Mouse (Mus musculus) intestine, embryonic 14.5 days (tissue): ENCODE data around the gene Cdca3. TPM values are rescaled to one million over a fixed set of nuclear protein-coding genes. Genes with fewer than 3 reads are reported as not detected.

Experiments
- ATAC-seq: fragments of 200-750 bp; cut with Nextera tagmentation; replicated peaks from 2 replicates; pipeline ENCODE4 v1.8.0; 2017; ENCODE audit warnings: low read depth, moderate number of reproducible peaks, moderate TSS enrichment, moderate library complexity; ENCODE audit not compliant: low FRiP score, low TSS enrichment
- DNase-seq: peaks from one replicate; pipeline ENCODE4 v3.0.0-alpha.2; 2018; ENCODE audit warnings: low spot score
- H3K27ac ChIP-seq: fragments of 300-500 bp; sonication (generic); 2 replicates; pipeline ENCODE4 v1.5.1; 2014; ENCODE audit warnings: low read depth, mild to moderate bottlenecking, control low read depth
- H3K27me3 ChIP-seq: fragments of 300-500 bp; sonication (generic); replicated peaks from 2 replicates; pipeline ENCODE4 v1.6.1; 2014; ENCODE audit warnings: low read length, control low read depth; ENCODE audit not compliant: control insufficient read depth, insufficient read depth
- H3K36me3 ChIP-seq: fragments of 300-500 bp; sonication (generic); 2 replicates; pipeline ENCODE4 v1.6.1; 2014; ENCODE audit warnings: low read length, control low read depth; ENCODE audit not compliant: control insufficient read depth, insufficient read depth
- H3K4me1 ChIP-seq: fragments of 300-500 bp; sonication (generic); replicated peaks from 2 replicates; pipeline ENCODE4 v1.6.1; 2014; ENCODE audit warnings: low read length, control low read depth, mixed read lengths; ENCODE audit not compliant: control insufficient read depth, insufficient read depth
- H3K4me2 ChIP-seq: fragments of 300-500 bp; sonication (generic); 2 replicates; pipeline ENCODE4 v1.6.1; 2014; ENCODE audit warnings: low read length
- H3K4me3 ChIP-seq: fragments of 300-500 bp; sonication (generic); 2 replicates; pipeline ENCODE4 v1.5.1; 2014; ENCODE audit warnings: low read depth, low read length, control low read depth, mixed read lengths
- H3K9ac ChIP-seq: fragments of 300-500 bp; sonication (generic); 2 replicates; pipeline ENCODE4 v1.6.1; 2014; ENCODE audit warnings: mild to moderate bottlenecking, low read length
- H3K9me3 ChIP-seq: fragments of 300-500 bp; sonication (generic); 2 replicates; pipeline ENCODE4 v1.6.1; 2016; ENCODE audit warnings: low read length, control low read depth; ENCODE audit not compliant: control insufficient read depth
- WGBS: fragments of 180-500 bp; shearing (Covaris S2); extraction: QIAGEN DNeasy Blood & Tissue Kit; methylation state at CpG from one replicate; pipeline ENCODE4 v1.1.7; 2014; 5-methylcytosine and 5-hydroxymethylcytosine counted together
- polyA plus RNA-seq: library from polyadenylated mRNA; unstranded; fragments of >200 nt; fragmentation: Nextera tagmentation; extraction: Ambion mirVana; gene quantifications from 2 replicates; pipeline ENCODE4 v1.2.1, GENCODE M21; 2014

Cdca3 gene
- polyA plus RNA-seq, 1 experiment from 2014 or later: 178 TPM

- 94% methylated on average over 8 of the region's 8 CpGs for WGBS
Observed at GRCm38 (mm10) chr6:124831649-124832048, 2.3 kb downstream of the Cdca3 start.

GRCm38 (mm10) chr6:124834512-124835081 is 5.2 kb downstream of the Cdca3 start:
- H3K9ac ChIP-seq: no peak overlapping the region
- WGBS: 80% methylated on average over 6 of the region's 6 CpGs

More at GRCm38 (mm10) chr6:124831649-124832048, 2.3 kb downstream of the Cdca3 start:
- DNase-seq: no peak
- Histone ChIP-seq H3K4me1 (peaks cover 6% of the 10 kb centered on the region; the same call in 1 of the 2 replicates), H3K27me3 (no peaks in the 10 kb centered on the region), H3K27ac (no peak overlapping the region), H3K4me3 (no peak overlapping the region), H3K9me3 (no peaks in the 10 kb centered on the region), H3K9ac (no peak overlapping the region), H3K36me3 (peaks cover 41% of the 10 kb centered on the region), H3K4me2 (peak overlapping the region; percentile 85; the same call in 1 of the 2 replicates)
- ATAC-seq: no peak

DNA sequence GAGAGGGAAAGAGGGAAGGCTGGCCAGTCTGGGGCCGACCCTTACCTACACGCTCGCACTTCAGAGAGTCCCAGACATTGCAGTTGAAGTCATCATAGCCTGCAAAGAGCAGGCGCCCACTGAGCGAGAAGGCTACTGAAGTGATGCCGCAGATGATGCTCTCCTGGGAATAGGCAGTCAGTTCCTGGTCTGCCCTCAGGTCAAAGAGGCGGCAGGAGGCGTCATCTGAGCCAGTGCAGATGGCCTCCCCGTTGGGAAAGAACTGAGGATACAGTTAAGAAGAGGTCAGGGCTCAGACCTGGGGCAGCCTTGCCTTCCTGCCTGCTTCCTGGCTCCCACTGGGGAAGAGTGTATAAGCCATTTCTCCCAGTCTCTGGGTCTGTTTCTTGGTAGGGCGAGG is 6.2 kb downstream of the Cdca3 start:
- Histone ChIP-seq H3K27me3 (no peaks in the 10 kb centered on the region), H3K27ac (no peak overlapping the region), H3K9ac (no peak overlapping the region), H3K9me3 (no peaks in the 10 kb centered on the region), H3K4me2 (no peak overlapping the region), H3K4me1 (peaks cover 11% of the 10 kb centered on the region), H3K36me3 (peaks cover 35% of the 10 kb centered on the region), H3K4me3 (no peak overlapping the region)
- DNase-seq: no peak
- ATAC-seq: no peak
- WGBS: 63% methylated on average over 10 of the region's 10 CpGs

More at GRCm38 (mm10) chr6:124834512-124835081, 5.2 kb downstream of the Cdca3 start:
- peaks cover 8% of the 10 kb centered on the region; the same call in 1 of the 2 replicates for H3K4me1 ChIP-seq
- H3K4me2 ChIP-seq: no peak overlapping the region
- DNase-seq (no peak), ATAC-seq (no peak)
- no peaks in the 10 kb centered on the region for H3K27me3 ChIP-seq
- peaks cover 35% of the 10 kb centered on the region for H3K36me3 ChIP-seq
- no peak overlapping the region for H3K4me3 ChIP-seq
- no peak overlapping the region for H3K27ac ChIP-seq
- no peaks in the 10 kb centered on the region for H3K9me3 ChIP-seq

DNA sequence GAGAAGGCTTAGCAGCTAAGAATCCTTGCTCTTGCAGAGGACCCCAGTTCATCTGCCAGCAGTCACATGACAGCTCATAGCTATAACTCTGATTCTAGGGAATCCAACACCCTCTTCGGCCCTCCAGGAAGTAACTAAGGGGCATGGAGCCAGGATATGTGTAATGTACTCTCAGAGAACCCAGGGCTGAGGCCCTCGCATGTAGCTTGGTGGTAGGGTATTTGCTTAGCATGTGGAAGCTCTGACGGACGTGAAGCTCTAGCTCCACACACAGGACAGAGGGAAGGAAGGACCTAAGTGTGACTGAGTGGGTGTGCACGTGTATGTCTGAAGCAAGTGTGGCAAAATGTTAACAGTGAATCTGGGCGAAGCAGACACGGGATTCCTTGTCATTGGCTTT is 7.1 kb downstream of the Cdca3 start:
- Histone ChIP-seq H3K27me3 (no peaks in the 10 kb centered on the region), H3K4me1 (peaks cover 7% of the 10 kb centered on the region), H3K4me2 (no peak overlapping the region), H3K4me3 (no peak overlapping the region), H3K36me3 (peaks cover 35% of the 10 kb centered on the region), H3K27ac (no peak overlapping the region), H3K9ac (no peak overlapping the region), H3K9me3 (no peaks in the 10 kb centered on the region)
- DNase-seq (no peak), ATAC-seq (no peak)
- 75% methylated on average over 7 of the region's 7 CpGs for WGBS

- H3K9ac ChIP-seq: peak overlapping the region; percentile 16; the same call in 1 of the 2 replicates
- H3K4me1 ChIP-seq: peaks cover 7% of the 10 kb centered on the region
- peaks cover 17% of the 10 kb centered on the region for H3K36me3 ChIP-seq
- H3K4me2 ChIP-seq: 0 out of 2 replicates have a peak overlapping the region, but pooled peaks have one; percentile 7
- H3K27ac ChIP-seq: no peak overlapping the region
- 8% methylated on average over 8 of the region's 8 CpGs for WGBS
- peak; percentile 34 for ATAC-seq
- no peaks in the 10 kb centered on the region for H3K27me3 ChIP-seq
- H3K4me3 ChIP-seq: no peak overlapping the region
- no peak for DNase-seq
- H3K9me3 ChIP-seq: no peaks in the 10 kb centered on the region
Observed at GRCm38 (mm10) chr6:124839805-124840204, 10.5 kb downstream of the Cdca3 start.

- peak within 1 kb of the TSS; percentile 16; the same call in 1 of the 2 replicates for H3K9ac ChIP-seq
- no peaks in the 10 kb centered on the region for H3K27me3 ChIP-seq
- peaks cover 17% of the 10 kb centered on the region for H3K36me3 ChIP-seq
- no peak within 1 kb of the TSS for H3K27ac ChIP-seq
- peaks cover 7% of the 10 kb centered on the region for H3K4me1 ChIP-seq
- no peak for DNase-seq
- H3K9me3 ChIP-seq: no peaks in the 10 kb centered on the region
- 33% methylated on average over 15 of the region's 15 CpGs for WGBS
- no peak within 1 kb of the TSS for H3K4me3 ChIP-seq
- 0 out of 2 replicates have a peak within 1 kb of the TSS, but pooled peaks have one; percentile 7 for H3K4me2 ChIP-seq
- 0 out of 2 replicates have a peak, but pooled peaks have one; percentile 16 for ATAC-seq
Observed at GRCm38 (mm10) chr6:124840241-124841167, 11.2 kb downstream of the Cdca3 start, which contains the start of gene Gnb3. Gene Gnb3 (minus strand): TSS chr6:124840275.

DNA sequence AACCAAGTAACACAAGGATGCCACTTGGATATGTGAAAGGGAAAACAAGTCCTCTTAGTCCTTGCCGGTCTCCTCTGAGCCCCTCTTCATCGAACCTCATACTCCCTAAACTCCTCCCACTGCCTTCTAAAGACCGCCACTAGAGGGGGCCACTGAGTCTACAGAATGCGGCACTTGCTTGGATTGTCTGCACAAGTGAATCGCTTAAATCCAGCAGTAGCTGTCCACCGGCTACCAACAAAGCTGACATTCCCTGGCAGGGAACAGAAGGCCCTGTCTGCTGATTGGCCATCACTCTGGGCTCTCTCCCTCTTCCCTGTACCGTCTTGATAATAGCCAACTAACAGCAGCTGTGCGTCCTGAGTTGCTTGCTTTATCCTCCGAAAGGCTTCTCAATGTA is 18.0 kb downstream of the Cdca3 start:
- 10% methylated on average over 9 of the region's 9 CpGs for WGBS
- Histone ChIP-seq H3K27me3 (no peaks in the 10 kb centered on the region), H3K4me2 (no peak overlapping the region), H3K9ac (no peak overlapping the region), H3K4me1 (0 out of 2 replicates have a peak, but pooled peaks cover 5% of the 10 kb centered on the region), H3K36me3 (peaks cover 29% of the 10 kb centered on the region), H3K4me3 (no peak overlapping the region), H3K9me3 (no peaks in the 10 kb centered on the region), H3K27ac (no peak overlapping the region)
- peak; percentile 45 for ATAC-seq
- peak; percentile 100 for DNase-seq

DNA sequence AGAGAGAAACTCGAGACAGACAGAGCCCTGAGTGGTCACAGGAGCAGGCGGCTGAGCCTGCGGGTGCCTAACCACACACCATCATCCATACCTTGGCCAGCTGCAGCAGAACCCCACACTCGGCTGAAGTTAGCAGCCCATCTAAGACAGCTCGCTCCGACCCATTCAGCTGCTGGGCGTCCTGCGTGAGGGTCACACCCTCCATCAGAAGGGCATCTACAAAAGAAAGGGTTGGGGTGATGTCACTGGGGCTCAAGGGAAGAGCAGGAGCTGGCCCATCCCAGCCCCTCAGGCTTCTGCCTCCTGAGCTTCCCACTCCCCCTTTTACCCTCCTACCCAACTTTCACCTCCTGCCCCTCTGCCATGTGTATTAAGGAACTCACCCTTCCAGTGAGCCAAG is 21.2 kb downstream of the Cdca3 start:
- Histone ChIP-seq H3K4me2 (no peak overlapping the region), H3K9me3 (no peaks in the 10 kb centered on the region), H3K4me3 (no peak overlapping the region), H3K36me3 (peaks cover 27% of the 10 kb centered on the region), H3K27ac (no peak overlapping the region), H3K4me1 (0 out of 2 replicates have a peak, but pooled peaks cover 5% of the 10 kb centered on the region), H3K27me3 (no peaks in the 10 kb centered on the region), H3K9ac (no peak overlapping the region)
- no peak for DNase-seq
- 52% methylated on average over 8 of the region's 8 CpGs for WGBS
- ATAC-seq: no peak
